Mouse (Mus musculus) limb, embryonic 11.5 days (tissue): ENCODE measurements around the gene Sigirr. TPM values are rescaled to one million over a fixed set of nuclear protein-coding genes. Genes with fewer than 3 reads are reported as not detected.

Source experiments
- ATAC-seq: fragments of 200-750 bp; cut with Nextera tagmentation; 2 replicates; pipeline ENCODE4 v1.8.0; 2017; ENCODE audit warnings: low read depth; ENCODE audit not compliant: insufficient number of reproducible peaks, low FRiP score, low TSS enrichment
- DNase-seq: peaks from one replicate; pipeline ENCODE4 v3.0.0-alpha.2; 2015; ENCODE audit warnings: low spot score
- H3K27ac ChIP-seq: fragments of 300-500 bp; sonication (generic); replicated peaks from 2 replicates; pipeline ENCODE4 v1.5.1; 2014; ENCODE audit warnings: low read depth, mild to moderate bottlenecking, low read length
- H3K27me3 ChIP-seq: fragments of 300-500 bp; sonication (generic); 2 replicates; pipeline ENCODE4 v1.6.1; 2014; ENCODE audit warnings: mild to moderate bottlenecking, low read length, mixed read lengths; ENCODE audit not compliant: control insufficient read depth, insufficient read depth
- H3K36me3 ChIP-seq: fragments of 300-500 bp; sonication (generic); 2 replicates; pipeline ENCODE4 v1.6.1; 2014; ENCODE audit warnings: mild to moderate bottlenecking, low read length, moderate library complexity, mixed read lengths; ENCODE audit not compliant: control insufficient read depth, insufficient read depth
- H3K4me1 ChIP-seq: fragments of 300-500 bp; sonication (generic); 2 replicates; pipeline ENCODE4 v1.6.1; 2014; ENCODE audit warnings: low read length, mixed read lengths; ENCODE audit not compliant: control insufficient read depth, insufficient read depth
- H3K4me2 ChIP-seq: fragments of 300-500 bp; sonication (generic); 2 replicates; pipeline ENCODE4 v1.6.1; 2014; ENCODE audit warnings: low read depth, mild to moderate bottlenecking, moderate library complexity; ENCODE audit not compliant: severe bottlenecking
- H3K4me3 ChIP-seq: fragments of 300-500 bp; sonication (generic); 2 replicates; pipeline ENCODE4 v1.5.1; 2014; ENCODE audit warnings: low read depth, low read length
- H3K9ac ChIP-seq: fragments of 300-500 bp; sonication (generic); 2 replicates; pipeline ENCODE4 v1.6.1; 2014; ENCODE audit warnings: mild to moderate bottlenecking, low read length
- H3K9me3 ChIP-seq: fragments of 300-500 bp; sonication (generic); 2 replicates; pipeline ENCODE4 v1.6.1; 2016; ENCODE audit warnings: low read length; ENCODE audit not compliant: control insufficient read depth
- WGBS: fragments of 180-500 bp; shearing (Covaris S2); extraction: QIAGEN DNeasy Blood & Tissue Kit; methylation state at CpG from one replicate; pipeline ENCODE4 v1.1.7; 2014; 5-methylcytosine and 5-hydroxymethylcytosine counted together
- polyA plus RNA-seq: library from polyadenylated mRNA; unstranded; fragments of >200 nt; fragmentation: Nextera tagmentation; extraction: Ambion mirVana; gene quantifications from 2 replicates; pipeline ENCODE4 v1.2.1, GENCODE M21; 2014

The Sigirr gene
- polyA plus RNA-seq, 1 experiment from 2014 or later = 2.8 TPM

DNA sequence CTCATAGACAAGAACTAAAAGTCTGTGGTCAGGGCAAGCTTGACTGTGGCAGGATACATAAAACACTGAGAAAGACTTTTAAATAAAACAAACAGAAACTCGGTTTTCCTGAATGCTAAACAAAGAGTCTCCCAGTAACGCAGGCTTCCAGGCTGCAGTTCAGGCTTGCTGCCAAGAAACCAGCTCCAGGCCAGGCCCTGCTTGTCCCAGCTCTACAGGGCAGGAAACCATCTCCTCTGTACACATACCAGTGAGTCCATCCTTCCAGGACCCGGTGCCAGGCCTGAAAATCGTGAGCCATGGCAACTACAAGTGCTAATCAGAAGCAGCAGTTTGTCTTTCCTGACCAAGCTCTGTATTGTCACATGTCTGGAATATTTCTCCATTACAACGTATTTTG, 58.7 kb downstream of the Sigirr start:
- ATAC-seq (no peak), DNase-seq (peak; percentile 32)
- no peak overlapping the region for H3K4me3 ChIP-seq
- 30% methylated on average over 5 of the region's 5 CpGs for WGBS
- no peaks in the 10 kb centered on the region for H3K36me3 ChIP-seq
- H3K27me3 ChIP-seq = no peaks in the 10 kb centered on the region
- H3K4me1 ChIP-seq = peaks cover 6% of the 10 kb centered on the region
- peak overlapping the region; percentile 52; the same call in 1 of the 2 replicates for H3K27ac ChIP-seq
- peak overlapping the region; percentile 17; the same call in 1 of the 2 replicates for H3K4me2 ChIP-seq
- no peaks in the 10 kb centered on the region for H3K9me3 ChIP-seq
- H3K9ac ChIP-seq = no peak overlapping the region

Other genes starting within 250 kb of the Sigirr start
- gene Gm45785, start 244.2 kb downstream of the Sigirr start, polyA plus RNA-seq = not detected in 2 replicates
- 57.2 and 61.4 TPM in 2 replicates for gene Ric8a, start 243.6 kb downstream of the Sigirr start, polyA plus RNA-seq
- 27.9 and 33.6 TPM in 2 replicates for gene Bet1l, start 243.0 kb downstream of the Sigirr start, polyA plus RNA-seq
- 185 and 243 TPM in 2 replicates for gene Psmd13, start 218.6 kb downstream of the Sigirr start, polyA plus RNA-seq
- gene Sirt3, start 218.3 kb downstream of the Sigirr start, polyA plus RNA-seq = 21.6 and 23.2 TPM in 2 replicates
- 0.88 and 1.0 TPM in 2 replicates for gene Cox8b, start 200.1 kb downstream of the Sigirr start, polyA plus RNA-seq
- 0.26 TPM in 1 of 2 replicates, not detected in the other for gene Nlrp6, start 179.7 kb downstream of the Sigirr start, polyA plus RNA-seq
- 13.6 and 16.1 TPM in 2 replicates for gene Pgghg, start 159.2 kb downstream of the Sigirr start, polyA plus RNA-seq
- gene Ifitm5, start 150.3 kb downstream of the Sigirr start, polyA plus RNA-seq = 1.7 and 1.9 TPM in 2 replicates
- gene Gm45717, start 144.6 kb downstream of the Sigirr start, polyA plus RNA-seq = not detected in 2 replicates
- 853 and 900 TPM in 2 replicates for gene Ifitm2, start 144.6 kb downstream of the Sigirr start, polyA plus RNA-seq
- 63.9 and 68.3 TPM in 2 replicates for gene Ifitm1, start 133.4 kb downstream of the Sigirr start, polyA plus RNA-seq
- gene Ifitm3, start 89.8 kb downstream of the Sigirr start, polyA plus RNA-seq = 45.3 and 50.4 TPM in 2 replicates
- gene Ifitm6, start 82.6 kb downstream of the Sigirr start, polyA plus RNA-seq = not detected in 2 replicates
- gene Gm17387, start 71.4 kb downstream of the Sigirr start, polyA plus RNA-seq = not detected in 2 replicates
- 19.1 and 20.0 TPM in 2 replicates for gene B4galnt4, start 39.5 kb downstream of the Sigirr start, polyA plus RNA-seq
- gene Pkp3, start 22.4 kb downstream of the Sigirr start, polyA plus RNA-seq = 3.3 and 3.9 TPM in 2 replicates
- 0.76 and 0.85 TPM in 2 replicates for gene Ano9, start 17.2 kb upstream of the Sigirr start, polyA plus RNA-seq
- gene Ptdss2, start 21.8 kb upstream of the Sigirr start, polyA plus RNA-seq = 70.0 and 70.6 TPM in 2 replicates
- gene Rnh1, start 72.3 kb upstream of the Sigirr start, polyA plus RNA-seq = 82.9 and 88.3 TPM in 2 replicates
- 98.7 and 99.1 TPM in 2 replicates for gene Hras, start 93.4 kb upstream of the Sigirr start, polyA plus RNA-seq
- 11.7 and 12.5 TPM in 2 replicates for gene Lrrc56, start 93.6 kb upstream of the Sigirr start, polyA plus RNA-seq
- gene Lmntd2, start 113.5 kb upstream of the Sigirr start, polyA plus RNA-seq = 3.8 and 5.1 TPM in 2 replicates
- gene Rassf7, start 115.3 kb upstream of the Sigirr start, polyA plus RNA-seq = 32.5 and 38.8 TPM in 2 replicates
- 83.4 and 93.5 TPM in 2 replicates for gene Phrf1, start 128.2 kb upstream of the Sigirr start, polyA plus RNA-seq
- 0.59 and 0.79 TPM in 2 replicates for gene Irf7, start 165.9 kb upstream of the Sigirr start, polyA plus RNA-seq
- 0.20 TPM in 1 of 2 replicates, not detected in the other for gene Cdhr5, start 176.2 kb upstream of the Sigirr start, polyA plus RNA-seq
- 10.2 TPM in 2 replicates for gene Sct, start 178.6 kb upstream of the Sigirr start, polyA plus RNA-seq
- gene Drd4, start 191.4 kb upstream of the Sigirr start, polyA plus RNA-seq = 0.45 and 0.47 TPM in 2 replicates
- gene Deaf1, start 227.1 kb upstream of the Sigirr start, polyA plus RNA-seq = 59.3 and 64.6 TPM in 2 replicates
- gene Tmem80, start 227.2 kb upstream of the Sigirr start, polyA plus RNA-seq = 29.5 and 30.2 TPM in 2 replicates
- 2.6 and 2.8 TPM in 2 replicates for gene Eps8l2, start 238.3 kb upstream of the Sigirr start, polyA plus RNA-seq